Mouse (Mus musculus) adrenal gland, postnatal 25 days (tissue): ENCODE results near the gene Lsm2. TPM values are rescaled to one million over a fixed set of nuclear protein-coding genes. Genes with fewer than 3 reads are reported as not detected.

Experiments
- DNase-seq: peaks from one replicate; pipeline ENCODE4 v3.0.0; 2021; ENCODE audit warnings: mixed read lengths
- total RNA-seq: library from RNA; stranded (reverse); gene quantifications from 2 replicates; pipeline ENCODE4 v1.2.3, GENCODE M21; 2021

Lsm2 gene
- total RNA-seq, 1 experiment from 2014 or later, result 39.6 TPM

DNA sequence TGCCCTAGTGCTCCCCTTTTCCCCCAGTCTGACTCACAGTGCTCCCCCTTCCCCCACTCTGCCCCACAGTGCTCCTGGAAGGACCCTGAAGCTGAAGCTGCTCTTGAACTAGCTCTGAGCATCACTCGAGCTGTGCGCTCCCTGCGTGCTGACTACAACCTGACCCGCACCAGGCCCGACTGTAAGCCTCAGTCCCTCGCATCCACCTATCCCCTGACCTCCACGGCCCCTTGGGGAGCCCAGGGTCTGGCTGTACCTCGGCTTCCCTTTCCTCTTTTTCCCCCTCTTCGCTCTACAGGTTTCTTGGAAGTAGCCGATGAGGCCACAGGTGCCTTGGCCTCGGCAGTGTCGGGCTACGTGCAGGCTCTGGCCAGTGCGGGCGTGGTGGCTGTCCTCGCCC is 33.6 kb downstream of the Lsm2 start:
- no peak for DNase-seq

- peak; percentile 67 for DNase-seq
Measured at GRCm38 (mm10) chr17:35016376-35016775, 34.7 kb downstream of the Lsm2 start, which contains the start of gene Vwa7. Vwa7 (plus strand) TSS chr17:35016579.

- DNase-seq, result no peak
Measured at GRCm38 (mm10) chr17:35016791-35017705, 35.4 kb downstream of the Lsm2 start.

DNA sequence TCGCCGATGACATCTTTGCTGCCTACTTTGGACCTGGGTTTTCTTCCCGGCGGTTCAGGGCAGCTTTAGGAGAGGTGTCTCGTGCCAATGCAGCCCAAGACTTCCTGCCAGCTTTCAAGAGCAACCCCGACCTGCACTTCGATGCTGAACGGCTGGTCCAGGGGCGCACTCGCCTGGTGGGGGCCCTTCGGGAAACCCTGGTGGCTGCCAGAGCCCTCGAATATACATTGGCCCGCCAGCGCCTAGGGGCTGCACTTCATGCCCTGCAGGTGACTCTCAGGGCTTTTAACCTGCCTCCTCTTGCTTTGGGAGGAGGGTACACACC is 36.0 kb downstream of the Lsm2 start:
- no peak for DNase-seq

DNA sequence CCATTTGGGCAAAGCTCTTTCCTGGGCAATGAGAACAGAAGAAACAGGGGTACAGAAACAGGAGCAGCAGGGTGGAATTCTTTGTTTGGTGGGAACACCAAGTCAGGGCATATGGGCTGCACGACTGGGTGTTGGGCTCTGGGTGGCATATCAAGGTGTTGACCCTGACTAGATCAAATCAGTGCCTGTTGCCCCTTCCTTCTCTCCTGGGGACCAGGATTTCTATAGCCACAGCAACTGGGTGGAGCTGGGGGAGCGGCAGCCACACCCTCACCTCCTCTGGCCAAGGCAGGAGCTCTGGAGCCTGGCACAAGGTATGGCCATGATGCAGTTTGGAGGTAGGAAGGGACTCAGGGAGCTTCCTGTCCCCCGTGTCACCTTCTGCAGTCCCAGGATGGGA is 36.5 kb downstream of the Lsm2 start:
- no peak for DNase-seq

GRCm38 (mm10) chr17:35019894-35020293 is 38.2 kb downstream of the Lsm2 start:
- no peak for DNase-seq

- no peak for DNase-seq
Measured at GRCm38 (mm10) chr17:35020551-35020950, 38.9 kb downstream of the Lsm2 start.

DNA sequence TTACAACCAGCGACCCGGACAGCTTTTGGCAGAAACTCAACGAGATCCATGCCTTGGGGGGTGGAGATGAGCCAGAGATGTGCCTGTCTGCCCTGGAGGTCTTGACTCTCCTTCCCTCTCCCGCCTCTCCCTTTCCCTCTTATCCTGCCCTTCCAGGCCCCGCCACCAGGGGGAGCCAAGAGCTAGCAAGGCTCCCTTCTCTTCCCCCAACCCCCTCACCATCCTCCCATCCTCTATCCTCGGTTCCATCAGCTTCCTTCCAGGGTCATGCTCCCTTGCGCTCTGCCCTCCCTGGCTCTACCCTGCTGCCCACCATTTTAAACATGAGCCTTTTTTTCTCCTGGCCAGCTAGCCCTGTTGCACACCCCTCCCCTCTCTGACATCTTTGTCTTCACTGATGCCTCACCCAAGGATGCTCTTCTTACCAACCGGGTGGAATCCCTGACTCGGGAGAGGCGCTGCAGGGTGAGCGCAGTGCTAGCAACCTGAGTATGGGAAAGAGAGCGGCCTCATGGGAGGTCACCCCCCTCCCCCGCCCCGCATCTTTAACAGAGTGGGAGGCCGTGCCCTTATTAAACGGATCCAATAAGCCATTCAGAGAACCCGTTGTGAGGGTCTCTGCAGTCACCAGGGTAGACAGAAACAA is 39.6 kb downstream of the Lsm2 start:
- DNase-seq, result peak; percentile 92

DNA sequence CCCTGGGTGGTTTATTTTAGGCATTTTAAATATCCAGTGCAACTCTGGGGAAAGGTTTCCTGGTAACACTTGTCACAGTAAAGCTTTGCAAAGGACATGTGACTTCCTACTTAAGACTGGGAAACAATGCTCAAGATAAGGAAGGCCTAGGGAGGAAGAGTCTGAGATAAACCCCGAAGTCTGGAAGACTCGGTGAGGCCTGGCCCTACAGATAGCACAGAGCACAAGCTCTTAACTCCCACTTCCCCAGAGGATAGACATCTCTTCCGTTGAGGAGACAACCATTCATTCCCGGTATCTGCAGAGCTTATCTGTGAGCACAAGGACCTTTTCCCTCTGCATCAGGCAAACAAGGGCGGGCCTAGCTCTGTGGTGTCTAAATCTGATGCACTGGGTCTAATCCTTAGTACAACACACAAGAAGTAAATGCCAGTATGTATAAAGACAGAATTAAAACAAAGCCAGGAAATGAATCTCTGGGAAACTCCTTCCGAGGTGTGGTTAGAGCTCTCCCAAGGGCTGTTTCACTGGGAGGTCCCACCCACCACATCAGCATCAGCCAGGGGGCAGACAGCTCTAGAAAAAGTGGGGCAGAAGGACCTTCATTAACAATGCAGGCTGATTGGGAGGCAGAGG is 40.3 kb downstream of the Lsm2 start:
- DNase-seq, result no peak

DNA sequence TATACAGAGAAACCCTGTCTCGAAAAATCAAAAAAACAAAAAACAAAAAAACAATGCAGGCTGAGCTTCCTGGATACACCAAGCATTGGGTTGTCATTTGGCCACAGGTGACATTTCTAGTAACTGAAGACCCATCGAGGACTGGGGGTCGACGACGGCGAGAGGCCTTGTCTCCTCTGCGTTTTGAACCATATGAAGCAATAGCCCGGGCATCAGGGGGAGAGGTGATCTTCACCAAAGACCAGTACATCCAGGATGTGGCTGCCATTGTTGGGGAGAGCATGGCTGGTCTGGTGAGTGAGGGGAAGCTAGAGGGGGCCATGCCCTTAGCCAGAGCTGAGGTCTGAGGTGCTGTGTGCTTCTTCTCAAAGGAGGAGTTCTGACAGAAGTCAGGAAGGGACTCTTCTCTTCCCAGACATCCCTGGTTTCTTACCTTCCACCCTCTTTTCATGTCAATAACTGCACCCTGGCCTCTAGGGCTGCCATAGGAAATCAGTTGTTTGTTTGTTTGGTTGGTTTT is 40.9 kb downstream of the Lsm2 start:
- DNase-seq, result no peak

DNA sequence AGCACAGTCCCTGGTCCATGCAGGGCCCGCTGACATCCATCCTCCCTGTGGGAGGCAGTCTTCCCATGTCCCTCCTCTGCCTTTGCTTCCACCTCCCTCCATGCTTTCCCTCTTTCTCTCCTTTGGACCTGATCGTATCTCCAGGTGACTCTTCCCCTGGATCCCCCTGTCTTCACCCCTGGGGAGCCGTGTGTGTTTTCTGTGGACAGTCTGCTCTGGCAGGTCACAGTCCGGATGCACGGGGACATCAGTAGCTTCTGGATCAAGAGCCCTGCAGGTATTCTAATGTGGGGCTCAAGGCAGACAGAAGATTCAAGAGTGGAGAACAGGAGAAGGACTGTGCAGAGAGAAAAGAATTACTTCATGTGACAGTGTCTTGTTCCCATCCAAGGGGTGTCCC is 41.6 kb downstream of the Lsm2 start:
- DNase-seq, result no peak

DNA sequence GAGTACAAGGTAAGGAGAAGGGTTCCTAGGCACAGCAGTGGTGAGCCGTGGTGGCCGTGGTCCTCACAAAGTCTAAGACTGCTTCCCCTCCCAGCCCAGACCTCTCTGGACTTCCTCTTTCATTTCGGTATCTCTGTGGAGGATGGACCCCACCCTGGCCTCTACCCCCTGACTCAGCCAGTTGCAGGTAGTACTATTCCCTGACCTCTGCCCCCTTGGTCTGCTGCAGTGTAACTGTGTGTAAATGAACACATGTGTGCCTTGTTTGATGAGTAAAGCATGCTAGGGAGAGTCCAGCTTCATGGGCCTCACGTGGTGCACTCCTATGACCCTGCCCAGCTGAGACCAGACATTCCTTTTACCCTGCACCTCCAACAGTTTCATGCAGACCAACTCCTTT is 42.1 kb downstream of the Lsm2 start:
- DNase-seq, result no peak

DNA sequence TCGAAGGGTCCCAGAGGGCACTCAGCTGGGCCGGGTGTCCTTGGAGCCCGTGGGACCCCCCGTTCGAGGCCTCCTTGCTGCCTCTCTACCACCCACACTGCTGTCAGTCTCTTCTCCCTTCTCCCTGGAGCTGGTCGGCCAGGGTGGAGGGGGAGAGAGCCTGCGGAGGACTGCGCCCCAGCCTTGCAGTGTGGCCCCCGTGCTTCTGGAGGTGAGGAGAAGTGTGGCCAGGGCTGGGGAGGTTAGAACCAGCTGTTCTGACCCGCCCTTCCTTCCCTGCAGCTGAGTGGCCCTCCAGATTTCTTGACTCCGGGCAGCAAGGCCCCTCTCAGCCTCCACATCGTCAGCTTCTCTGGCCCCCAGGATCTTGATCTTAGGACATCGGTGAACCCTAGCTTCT is 42.6 kb downstream of the Lsm2 start:
- no peak for DNase-seq

DNA sequence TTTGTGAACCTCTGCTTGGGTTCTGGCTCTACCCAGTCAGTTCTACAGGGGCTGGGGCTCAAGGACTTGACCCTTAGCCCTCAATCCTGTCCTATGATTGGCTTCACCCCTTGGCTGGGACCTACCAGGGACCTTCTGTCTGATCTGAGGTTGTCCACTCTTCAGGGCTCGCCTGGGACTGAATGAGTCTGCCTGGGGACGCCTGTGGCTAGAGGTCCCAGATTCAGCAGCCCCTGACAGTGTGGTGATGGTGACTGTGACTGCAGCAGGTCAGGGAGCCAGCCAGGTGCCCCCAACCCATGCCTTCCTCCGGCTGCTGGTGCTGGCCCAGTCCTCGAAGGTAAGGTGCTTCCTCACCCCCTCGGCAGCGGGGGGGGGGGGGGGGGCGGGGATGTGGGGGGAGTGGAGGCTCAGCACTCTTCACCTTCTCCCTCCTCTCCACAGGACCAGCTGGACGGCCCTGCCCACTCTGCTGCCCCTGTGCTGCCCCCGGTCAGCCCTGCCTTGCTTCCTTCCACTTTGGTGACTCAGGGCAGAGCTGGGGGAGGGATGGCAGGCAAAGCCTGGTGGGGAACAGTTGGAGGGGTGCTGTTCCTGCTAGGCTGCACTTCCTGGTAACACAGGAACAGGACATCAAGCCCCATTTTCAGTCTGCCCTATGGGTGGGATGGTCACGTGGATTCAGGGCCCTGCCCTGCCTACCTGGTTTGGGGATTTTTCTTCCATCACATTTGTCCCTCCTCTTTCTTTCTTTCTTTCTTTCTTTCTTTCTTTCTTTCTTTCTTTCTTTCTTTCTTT is 43.2 kb downstream of the Lsm2 start:
- no peak for DNase-seq

DNA sequence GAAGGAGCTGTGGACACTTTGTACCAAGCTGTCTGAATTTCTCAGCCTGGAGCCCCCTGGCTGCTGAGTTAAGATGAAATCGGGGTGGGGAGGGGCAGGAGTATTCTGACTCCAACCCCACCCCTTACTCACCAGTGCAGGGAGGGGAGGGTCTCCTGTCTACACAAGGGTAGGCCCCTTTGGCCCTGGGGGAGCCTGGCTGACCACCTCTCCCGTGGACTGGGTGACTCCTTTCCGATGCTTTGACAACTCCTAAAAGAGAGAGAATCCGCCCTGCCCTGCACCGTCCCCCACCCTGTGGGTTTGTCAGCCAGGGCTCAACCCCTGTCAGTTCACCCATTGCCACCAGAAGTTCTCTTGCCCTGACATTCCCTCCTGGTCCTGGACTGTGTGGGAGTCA is 44.5 kb downstream of the Lsm2 start:
- no peak for DNase-seq

GRCm38 (mm10) chr17:35027277-35028068 is 45.8 kb downstream of the Lsm2 start, which contains the start of gene Sapcd1:
Sapcd1 (minus strand) TSS chr17:35028016.
- DNase-seq, result no peak

DNA sequence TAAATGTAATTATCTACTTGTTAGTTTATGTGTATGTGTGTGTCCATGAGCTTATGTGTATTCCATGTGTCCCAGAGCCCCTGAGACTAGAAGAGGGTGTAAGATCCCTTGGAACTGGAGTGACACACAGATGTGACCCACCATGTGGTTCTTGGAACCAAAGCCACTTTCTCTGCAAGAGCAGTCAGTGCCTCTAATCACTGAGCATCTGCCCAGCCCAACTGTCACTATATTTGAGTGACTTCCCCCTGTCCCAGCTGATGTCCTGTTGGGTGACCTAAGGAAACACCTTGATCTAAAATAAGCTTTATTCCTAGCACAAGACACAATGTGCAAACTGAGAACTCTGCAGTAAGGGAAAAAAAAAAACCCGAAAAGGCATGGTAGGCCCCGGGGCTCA is 46.7 kb downstream of the Lsm2 start:
- DNase-seq, result no peak

GRCm38 (mm10) chr17:35029691-35030532 is 48.2 kb downstream of the Lsm2 start:
- no peak for DNase-seq

GRCm38 (mm10) chr17:35031272-35031671 is 49.6 kb downstream of the Lsm2 start:
- no peak for DNase-seq

DNA sequence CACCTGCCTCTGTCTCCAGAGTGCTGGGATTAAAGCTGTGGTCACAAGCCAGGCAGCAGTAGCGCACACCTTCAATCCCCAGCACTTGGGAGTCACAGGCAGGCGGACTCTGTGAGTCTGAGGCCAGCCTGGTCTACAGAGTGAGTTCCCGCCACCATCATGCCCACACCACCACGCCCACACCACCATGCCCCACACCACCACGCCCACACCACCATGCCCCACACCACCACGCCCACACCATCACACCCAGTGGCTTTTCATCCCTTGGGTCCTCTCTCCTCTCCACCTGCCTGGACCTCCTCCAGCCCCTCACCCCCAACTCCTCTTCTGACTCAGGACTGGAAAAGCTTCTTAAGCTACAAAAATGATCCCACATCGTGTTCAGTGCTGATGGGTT is 50.2 kb downstream of the Lsm2 start:
- DNase-seq, result no peak
